In the genomic region with DNA sequence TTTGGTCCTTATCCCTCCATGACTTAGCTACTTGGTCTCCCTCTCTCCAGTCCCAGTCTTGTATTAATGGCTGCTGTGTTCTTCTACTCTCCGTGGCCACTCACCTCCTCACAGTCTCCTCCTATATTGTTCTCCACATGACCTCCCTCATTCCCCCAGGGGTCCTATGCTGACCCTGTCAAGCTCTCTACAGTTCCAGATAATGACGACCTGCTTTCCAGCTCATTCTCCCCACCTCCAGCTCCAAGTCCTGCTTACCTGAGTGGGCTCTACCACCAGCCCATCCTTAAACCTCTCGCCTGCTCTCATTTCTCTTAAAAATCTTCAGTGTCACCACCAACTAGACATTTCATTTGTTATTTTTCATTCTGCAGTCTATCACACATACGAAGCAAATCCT, we compare ENCODE assay signal across 31 mouse cellular contexts.
"Had no signal": no experiment of that assay in that cellular context is flagged by ENCODE, and none has a peak within 500 bp of the region (broad histone marks: within the 10 kb centered on the region; RNA-seq: fewer than 3 reads in every experiment).

No protein-coding gene starts in this region.

- H3K27me3 ChIP-seq: limb, embryonic 12.5 days; limb, embryonic 13.5 days; limb, embryonic 15.5 days; liver, embryonic 12.5 days; liver, embryonic 13.5 days; liver, embryonic 15.5 days; lung, embryonic 15.5 days; megakaryocyte, embryonic 14.5 days; midbrain, embryonic 12.5 days; midbrain, embryonic 13.5 days; midbrain, embryonic 15.5 days; neural tube, embryonic 12.5 days had no signal

- H3K4me2 ChIP-seq: limb, embryonic 12.5 days; limb, embryonic 13.5 days; limb, embryonic 15.5 days; liver, embryonic 11.5 days; liver, embryonic 12.5 days; liver, embryonic 13.5 days; liver, embryonic 15.5 days; lung, embryonic 14.5 days; lung, embryonic 15.5 days; midbrain, embryonic 12.5 days; midbrain, embryonic 13.5 days; midbrain, embryonic 15.5 days; neural tube, embryonic 12.5 days had no signal

- DNase-seq: left cerebral cortex, postnatal 4 days; liver; liver, embryonic 13.5 days; liver, postnatal 0 days; lung, adult 18-20 months; lung, adult 2 months; lung, embryonic 14.5 days; lung, postnatal 10 days; lung, postnatal 14 days; lung, postnatal 36 days; lung, postnatal 4 days; midbrain, embryonic 14.5 days had no signal

- ATAC-seq: liver, embryonic 12.5 days; liver, postnatal 0 days; lung, postnatal 0 days; midbrain, embryonic 13.5 days; midbrain, embryonic 15.5 days; midbrain, embryonic 16.5 days had no signal

- H3K9ac ChIP-seq: limb, embryonic 12.5 days; limb, embryonic 13.5 days; limb, embryonic 15.5 days; liver, embryonic 12.5 days; liver, embryonic 13.5 days; liver, embryonic 14.5 days; liver, embryonic 15.5 days; liver, postnatal 0 days; lung, embryonic 14.5 days; lung, embryonic 15.5 days; midbrain, embryonic 12.5 days; midbrain, embryonic 13.5 days; midbrain, embryonic 15.5 days; neural tube, embryonic 12.5 days had no signal

- H3K27ac ChIP-seq: left cerebral cortex, adult 2 months; limb, embryonic 10.5 days; limb, embryonic 12.5 days; limb, embryonic 13.5 days; limb, embryonic 15.5 days; liver, embryonic 12.5 days; liver, embryonic 13.5 days; liver, embryonic 14.5 days; liver, embryonic 15.5 days; lung, embryonic 15.5 days; macrophage; midbrain, embryonic 12.5 days; midbrain, embryonic 13.5 days; midbrain, embryonic 15.5 days; neural tube, embryonic 12.5 days had no signal

- H3K4me3 ChIP-seq: left cerebral cortex, adult 2 months; limb, embryonic 10.5 days; limb, embryonic 12.5 days; limb, embryonic 13.5 days; limb, embryonic 15.5 days; liver, embryonic 12.5 days; liver, embryonic 13.5 days; liver, embryonic 15.5 days; lung, embryonic 15.5 days; megakaryocyte, embryonic 14.5 days; midbrain, embryonic 12.5 days; midbrain, embryonic 13.5 days; midbrain, embryonic 15.5 days; myocyte; neural tube, embryonic 12.5 days had no signal

- H3K9me3 ChIP-seq: limb, embryonic 10.5 days; limb, embryonic 12.5 days; limb, embryonic 13.5 days; limb, embryonic 15.5 days; liver, embryonic 12.5 days; liver, embryonic 13.5 days; liver, embryonic 15.5 days; lung, embryonic 15.5 days; megakaryocyte, embryonic 14.5 days; midbrain, embryonic 12.5 days; midbrain, embryonic 13.5 days; midbrain, embryonic 15.5 days; neural tube, embryonic 12.5 days had no signal

- H3K4me1 ChIP-seq: limb, embryonic 10.5 days; limb, embryonic 12.5 days; limb, embryonic 13.5 days; limb, embryonic 15.5 days; liver, embryonic 12.5 days; liver, embryonic 13.5 days; liver, embryonic 15.5 days; lung, embryonic 15.5 days; midbrain, embryonic 12.5 days; midbrain, embryonic 13.5 days; midbrain, embryonic 15.5 days; neural tube, embryonic 12.5 days had no signal
